Mouse (Mus musculus): Measurements from ENCODE around the gene Fkbp8. TPM values are rescaled to one million over a fixed set of nuclear protein-coding genes. Genes with fewer than 3 reads are reported as not detected.

The Fkbp8 gene
- 3.0 TPM for polyA plus RNA-seq (2014; fragmentation: Illumina TruSeq; extraction: RNeasy Lipid Tissue Mini Kit (QIAGEN cat#74804); ENCODE audit: low read depth, low replicate concordance)

DNA sequence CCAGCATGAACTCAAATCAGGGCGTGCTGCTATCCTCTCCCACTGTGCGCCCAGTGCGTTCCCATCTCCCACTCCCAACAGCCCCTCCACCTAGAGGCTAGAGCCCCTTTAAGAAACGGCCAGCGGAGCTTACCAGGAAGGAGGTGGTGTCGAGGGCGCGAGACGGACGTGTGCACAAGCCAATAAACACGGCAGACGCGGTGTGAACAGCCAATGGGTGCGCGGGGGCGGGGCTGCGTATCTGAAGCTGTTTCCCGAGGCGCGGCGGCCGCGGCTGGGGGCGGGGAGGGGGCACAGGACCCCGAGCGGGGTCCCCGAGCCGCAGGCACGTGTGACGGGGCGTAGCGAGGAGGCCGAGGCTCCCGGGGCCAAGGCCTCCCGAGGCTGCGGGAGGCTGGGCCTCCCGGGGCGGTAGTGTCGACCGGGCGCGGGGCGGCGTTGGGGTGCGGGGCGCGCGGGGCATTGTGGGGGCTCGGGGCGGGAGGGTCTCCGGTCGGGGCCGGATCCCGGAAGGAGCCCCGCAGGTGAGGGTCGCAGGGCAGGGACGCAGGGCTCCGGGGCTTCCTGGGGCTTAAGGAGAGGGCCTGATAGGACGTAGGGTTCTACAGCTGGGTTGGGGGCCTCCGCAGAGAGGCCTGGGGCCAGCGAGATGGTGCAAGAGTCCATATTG, at the start of gene Fkbp8, which contains the start of gene Kxd1:
Gene Fkbp8, plus strand, starts transcription at position 213 of the 670 bp plus-strand sequence.
Gene Kxd1, minus strand, starts transcription at position 445 of the 670 bp plus-strand sequence.

DNA sequence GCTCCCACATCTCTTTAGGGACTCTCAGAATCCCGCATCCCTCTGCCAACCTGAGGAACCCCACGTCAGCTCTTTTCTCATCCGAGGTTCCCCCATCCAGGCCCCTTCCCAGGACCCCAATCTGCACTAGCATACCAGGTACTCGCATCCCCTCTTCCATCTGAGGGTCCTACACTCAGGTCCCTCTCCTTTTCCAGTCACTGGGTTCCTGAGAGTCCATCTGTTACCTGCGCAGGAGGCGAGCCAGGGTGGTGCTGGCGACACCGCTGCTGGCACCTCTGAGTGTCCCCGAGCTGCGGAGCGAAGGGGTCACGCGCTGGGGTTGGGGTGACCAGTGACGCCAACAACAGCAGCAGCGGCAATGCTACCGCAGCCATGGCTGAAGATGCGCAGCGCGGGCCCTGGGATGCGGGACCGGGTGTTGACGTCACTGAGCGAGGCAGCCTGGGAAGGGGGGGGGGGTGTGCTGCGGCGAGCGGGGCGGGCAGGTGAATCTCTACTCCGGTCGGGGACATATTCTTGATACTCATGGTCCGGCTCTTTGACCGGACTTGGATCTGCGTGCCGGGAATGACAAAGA, 40.5 kb upstream of the Fkbp8 start, which contains the start of gene Tmem59l:
Gene Tmem59l, minus strand, starts transcription at position 418 of the 580 bp plus-strand sequence.

DNA sequence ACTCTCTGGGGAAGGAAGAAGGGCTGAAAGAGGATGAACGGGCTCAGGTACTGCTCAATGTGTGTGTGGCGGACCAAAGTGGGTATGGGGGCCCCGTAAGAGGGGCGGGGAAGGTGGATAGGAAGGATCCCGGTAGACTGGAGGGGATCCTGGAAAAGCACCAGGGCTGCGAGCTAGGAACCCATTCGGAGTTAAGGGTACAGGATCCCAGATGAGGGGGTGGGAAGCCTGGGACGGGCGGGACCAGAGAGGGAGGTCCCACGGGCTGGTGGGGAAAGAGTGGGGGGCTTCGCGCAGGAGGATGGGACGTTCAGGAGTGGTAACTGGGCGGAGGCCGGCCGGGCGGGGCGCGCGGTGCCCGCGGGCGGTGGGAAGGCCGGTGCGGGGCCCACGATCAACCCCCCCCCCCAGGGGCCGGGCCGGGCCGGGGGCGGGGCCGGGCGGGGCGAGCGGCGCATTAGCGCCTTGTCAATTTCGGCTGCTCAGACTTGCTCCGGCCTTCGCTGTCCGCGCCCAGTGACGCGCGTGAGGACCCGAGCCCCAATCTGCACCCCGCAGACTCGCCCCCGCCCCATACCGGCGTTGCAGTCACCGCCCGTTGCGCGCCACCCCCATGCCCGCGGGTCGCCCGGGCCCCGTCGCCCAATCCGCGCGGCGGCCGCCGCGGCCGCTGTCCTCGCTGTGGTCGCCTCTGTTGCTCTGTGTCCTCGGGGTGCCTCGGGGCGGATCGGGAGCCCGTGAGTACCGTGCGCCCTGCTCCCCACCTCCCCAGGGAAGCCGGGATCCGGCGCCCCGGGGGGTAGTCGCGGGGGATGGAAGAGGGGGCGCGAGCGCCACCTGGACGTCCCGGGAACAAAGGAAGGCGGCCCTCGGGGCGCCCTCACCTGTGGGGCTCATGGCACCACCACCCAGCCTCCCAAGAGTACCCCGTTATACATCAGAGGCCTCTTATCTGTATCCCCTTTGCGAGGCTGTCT, 34.6 kb upstream of the Fkbp8 start, which contains the start of gene Crlf1:
Gene Crlf1, plus strand, starts transcription at position 495 of the 977 bp plus-strand sequence.

DNA sequence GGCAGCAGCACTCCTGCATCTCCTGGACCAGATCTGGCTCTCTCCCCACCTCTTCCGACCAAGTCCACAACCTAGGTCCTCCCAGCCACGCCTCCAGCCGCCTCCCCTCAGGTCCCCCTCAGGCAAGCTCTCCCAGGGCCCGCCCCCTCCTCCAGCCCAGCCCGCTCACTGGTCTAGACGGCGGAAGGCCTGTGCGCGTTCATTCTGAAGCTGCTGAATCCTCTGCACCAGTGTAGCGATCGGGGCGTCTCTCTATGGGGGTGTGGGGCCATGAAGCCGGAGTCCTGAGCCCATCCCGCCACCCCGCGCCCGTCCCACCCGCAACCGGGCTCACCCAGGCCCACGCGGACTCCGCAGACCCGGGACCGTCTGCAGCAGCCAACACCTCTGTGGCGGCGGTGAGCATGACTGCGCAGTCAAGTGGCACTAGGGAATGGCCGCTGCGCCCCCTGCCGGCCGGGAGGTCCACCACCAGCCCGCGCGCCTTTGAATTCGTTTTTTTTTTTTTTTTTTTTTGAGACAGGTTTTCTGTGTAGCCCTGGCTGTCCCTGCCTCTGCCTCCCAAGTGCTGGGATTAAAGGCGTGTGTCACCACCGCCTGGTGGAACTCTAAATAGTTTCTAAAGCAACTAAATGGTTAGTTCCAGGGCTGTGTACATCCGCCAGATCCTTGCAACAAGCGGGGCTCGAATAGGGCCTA, 21.0 kb upstream of the Fkbp8 start, which contains the start of gene Rex1bd:
Gene Rex1bd, minus strand, starts transcription at position 425 of the 699 bp plus-strand sequence.

DNA sequence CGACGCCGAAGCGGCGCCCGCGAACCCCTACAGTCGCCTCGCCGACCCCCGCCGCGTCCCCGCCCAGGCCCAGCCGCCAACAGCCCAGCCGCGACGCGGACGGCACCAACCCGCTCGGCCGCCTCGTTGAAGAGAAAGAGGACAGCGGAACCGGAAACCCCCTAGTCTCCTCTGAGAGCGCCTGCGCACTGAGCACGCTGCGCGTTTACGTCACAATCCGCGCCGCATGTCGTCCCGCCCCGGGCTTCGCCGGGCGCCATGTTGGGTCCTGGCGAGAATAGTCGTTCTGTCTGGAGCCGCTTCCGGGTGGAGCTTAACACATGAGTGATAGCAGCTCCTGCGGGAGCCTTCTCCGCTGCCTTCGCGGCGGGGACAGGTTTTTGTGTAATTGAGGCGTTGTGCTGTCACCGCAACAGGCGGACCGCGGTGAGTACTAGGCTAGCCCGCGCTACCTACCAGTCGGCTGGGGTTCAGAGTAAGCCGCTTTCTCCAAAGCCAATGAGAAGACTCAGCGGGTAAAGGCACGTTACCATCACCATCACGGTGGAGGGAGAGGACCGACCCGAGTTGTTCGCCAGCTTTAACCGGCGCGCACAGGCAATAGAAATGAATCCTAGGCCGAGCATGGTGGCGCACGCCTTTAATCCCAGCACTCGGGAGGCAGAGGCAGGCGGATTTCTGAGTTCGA, 17.2 kb upstream of the Fkbp8 start, which contains the start of gene Uba52:
Gene Uba52, minus strand, starts transcription at position 574 of the 688 bp plus-strand sequence.

DNA sequence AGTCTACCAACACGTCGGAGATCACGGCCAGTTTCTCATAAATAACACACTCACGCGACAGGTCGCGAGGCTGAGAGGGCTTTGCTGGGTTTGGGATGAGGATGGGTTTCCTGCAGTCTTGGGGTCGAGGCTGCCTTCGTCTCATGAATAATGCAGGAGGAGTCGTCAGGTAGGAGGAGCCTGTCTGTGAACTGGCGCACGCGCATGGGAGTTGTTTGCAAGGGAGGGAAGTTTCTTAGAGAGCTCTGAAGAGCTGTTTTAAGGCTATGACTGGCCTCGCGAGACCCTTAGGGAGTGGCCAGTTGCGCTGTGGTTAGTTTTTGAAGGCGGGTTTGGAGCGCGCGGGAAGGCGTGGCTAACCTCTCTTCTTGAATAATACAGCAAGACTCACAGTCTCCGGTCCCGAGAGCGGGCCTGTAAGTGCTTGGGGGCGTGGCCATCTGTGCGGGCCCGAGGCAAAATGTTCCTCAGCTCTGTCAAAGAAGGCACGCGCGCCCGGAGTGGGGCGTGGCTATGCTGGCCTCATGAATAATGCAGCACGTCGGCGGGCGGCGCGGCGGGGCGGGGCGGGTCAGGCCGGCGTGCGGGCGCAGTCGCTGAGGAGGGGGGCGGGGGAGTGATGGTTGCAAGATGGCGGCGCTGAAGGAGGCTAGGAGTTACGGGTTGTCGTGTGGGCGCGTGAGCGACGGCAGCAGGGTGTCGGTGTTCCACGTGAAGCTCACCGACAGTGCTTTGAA, 11.7 kb downstream of the Fkbp8 start, which contains the start of gene Ell:
Gene Ell, plus strand, starts transcription at position 381 of the 737 bp plus-strand sequence.

Other genes starting within 250 kb of the Fkbp8 start
- 0.17 TPM for gene Homer3, start 244.9 kb upstream of the Fkbp8 start, polyA plus RNA-seq (2014; fragmentation: Illumina TruSeq; extraction: RNeasy Lipid Tissue Mini Kit (QIAGEN cat#74804); ENCODE audit: low read depth, low replicate concordance)
- gene Ddx49, start 225.2 kb upstream of the Fkbp8 start, polyA plus RNA-seq (2014; fragmentation: Illumina TruSeq; extraction: RNeasy Lipid Tissue Mini Kit (QIAGEN cat#74804); ENCODE audit: low read depth, low replicate concordance) = 10.8 TPM
- 1.9 TPM for gene Cope, start 225.2 kb upstream of the Fkbp8 start, polyA plus RNA-seq (2014; fragmentation: Illumina TruSeq; extraction: RNeasy Lipid Tissue Mini Kit (QIAGEN cat#74804); ENCODE audit: low read depth, low replicate concordance)
- not detected for gene Cers1, start 211.9 kb upstream of the Fkbp8 start, polyA plus RNA-seq (2014; fragmentation: Illumina TruSeq; extraction: RNeasy Lipid Tissue Mini Kit (QIAGEN cat#74804); ENCODE audit: low read depth, low replicate concordance)
- not detected for gene Gdf1, start 197.9 kb upstream of the Fkbp8 start, polyA plus RNA-seq (2014; fragmentation: Illumina TruSeq; extraction: RNeasy Lipid Tissue Mini Kit (QIAGEN cat#74804); ENCODE audit: low read depth, low replicate concordance)
- 3.9 TPM for gene Upf1, start 174.4 kb upstream of the Fkbp8 start, polyA plus RNA-seq (2014; fragmentation: Illumina TruSeq; extraction: RNeasy Lipid Tissue Mini Kit (QIAGEN cat#74804); ENCODE audit: low read depth, low replicate concordance)
- gene Comp, start 154.2 kb upstream of the Fkbp8 start, polyA plus RNA-seq (2014; fragmentation: Illumina TruSeq; extraction: RNeasy Lipid Tissue Mini Kit (QIAGEN cat#74804); ENCODE audit: low read depth, low replicate concordance) = 3.0 TPM
- 1.0 TPM for gene Crtc1, start 88.1 kb upstream of the Fkbp8 start, polyA plus RNA-seq (2014; fragmentation: Illumina TruSeq; extraction: RNeasy Lipid Tissue Mini Kit (QIAGEN cat#74804); ENCODE audit: low read depth, low replicate concordance)
- gene Klhl26, start 50.8 kb upstream of the Fkbp8 start, polyA plus RNA-seq (2014; fragmentation: Illumina TruSeq; extraction: RNeasy Lipid Tissue Mini Kit (QIAGEN cat#74804); ENCODE audit: low read depth, low replicate concordance) = 0.74 TPM
- 1.8 TPM for gene Tmem59l, start 40.4 kb upstream of the Fkbp8 start, polyA plus RNA-seq (2014; fragmentation: Illumina TruSeq; extraction: RNeasy Lipid Tissue Mini Kit (QIAGEN cat#74804); ENCODE audit: low read depth, low replicate concordance)
- gene Crlf1, start 34.6 kb upstream of the Fkbp8 start, polyA plus RNA-seq (2014; fragmentation: Illumina TruSeq; extraction: RNeasy Lipid Tissue Mini Kit (QIAGEN cat#74804); ENCODE audit: low read depth, low replicate concordance) = 0.74 TPM
- not detected for gene Rex1bd, start 21.0 kb upstream of the Fkbp8 start, polyA plus RNA-seq (2014; fragmentation: Illumina TruSeq; extraction: RNeasy Lipid Tissue Mini Kit (QIAGEN cat#74804); ENCODE audit: low read depth, low replicate concordance)
- gene Uba52, start 16.9 kb upstream of the Fkbp8 start, polyA plus RNA-seq (2014; fragmentation: Illumina TruSeq; extraction: RNeasy Lipid Tissue Mini Kit (QIAGEN cat#74804); ENCODE audit: low read depth, low replicate concordance) = 3.6 TPM
- gene Kxd1, start 232 bp downstream of the Fkbp8 start, polyA plus RNA-seq (2014; fragmentation: Illumina TruSeq; extraction: RNeasy Lipid Tissue Mini Kit (QIAGEN cat#74804); ENCODE audit: low read depth, low replicate concordance) = 6.7 TPM
- 1.3 TPM for gene Ell, start 11.7 kb downstream of the Fkbp8 start, polyA plus RNA-seq (2014; fragmentation: Illumina TruSeq; extraction: RNeasy Lipid Tissue Mini Kit (QIAGEN cat#74804); ENCODE audit: low read depth, low replicate concordance)
- 0.83 TPM for gene Isyna1, start 66.6 kb downstream of the Fkbp8 start, polyA plus RNA-seq (2014; fragmentation: Illumina TruSeq; extraction: RNeasy Lipid Tissue Mini Kit (QIAGEN cat#74804); ENCODE audit: low read depth, low replicate concordance)
- gene Ssbp4, start 81.1 kb downstream of the Fkbp8 start, polyA plus RNA-seq (2014; fragmentation: Illumina TruSeq; extraction: RNeasy Lipid Tissue Mini Kit (QIAGEN cat#74804); ENCODE audit: low read depth, low replicate concordance) = not detected
- gene Lrrc25, start 88.4 kb downstream of the Fkbp8 start, polyA plus RNA-seq (2014; fragmentation: Illumina TruSeq; extraction: RNeasy Lipid Tissue Mini Kit (QIAGEN cat#74804); ENCODE audit: low read depth, low replicate concordance) = not detected
- gene Gdf15, start 104.7 kb downstream of the Fkbp8 start, polyA plus RNA-seq (2014; fragmentation: Illumina TruSeq; extraction: RNeasy Lipid Tissue Mini Kit (QIAGEN cat#74804); ENCODE audit: low read depth, low replicate concordance) = not detected
- 1.2 TPM for gene Pgpep1, start 132.7 kb downstream of the Fkbp8 start, polyA plus RNA-seq (2014; fragmentation: Illumina TruSeq; extraction: RNeasy Lipid Tissue Mini Kit (QIAGEN cat#74804); ENCODE audit: low read depth, low replicate concordance)
- 1.1 TPM for gene Lsm4, start 145.5 kb downstream of the Fkbp8 start, polyA plus RNA-seq (2014; fragmentation: Illumina TruSeq; extraction: RNeasy Lipid Tissue Mini Kit (QIAGEN cat#74804); ENCODE audit: low read depth, low replicate concordance)
- gene Jund, start 171.2 kb downstream of the Fkbp8 start, polyA plus RNA-seq (2014; fragmentation: Illumina TruSeq; extraction: RNeasy Lipid Tissue Mini Kit (QIAGEN cat#74804); ENCODE audit: low read depth, low replicate concordance) = 5.1 TPM
- gene Iqcn, start 175.7 kb downstream of the Fkbp8 start, polyA plus RNA-seq (2014; fragmentation: Illumina TruSeq; extraction: RNeasy Lipid Tissue Mini Kit (QIAGEN cat#74804); ENCODE audit: low read depth, low replicate concordance) = 11.0 TPM
- not detected for gene Gm3336, start 190.8 kb downstream of the Fkbp8 start, polyA plus RNA-seq (2014; fragmentation: Illumina TruSeq; extraction: RNeasy Lipid Tissue Mini Kit (QIAGEN cat#74804); ENCODE audit: low read depth, low replicate concordance)
- gene Pde4c, start 196.0 kb downstream of the Fkbp8 start, polyA plus RNA-seq (2014; fragmentation: Illumina TruSeq; extraction: RNeasy Lipid Tissue Mini Kit (QIAGEN cat#74804); ENCODE audit: low read depth, low replicate concordance) = not detected
- 0.85 TPM for gene Rab3a, start 227.0 kb downstream of the Fkbp8 start, polyA plus RNA-seq (2014; fragmentation: Illumina TruSeq; extraction: RNeasy Lipid Tissue Mini Kit (QIAGEN cat#74804); ENCODE audit: low read depth, low replicate concordance)
- 0.29 TPM for gene Mpv17l2, start 233.2 kb downstream of the Fkbp8 start, polyA plus RNA-seq (2014; fragmentation: Illumina TruSeq; extraction: RNeasy Lipid Tissue Mini Kit (QIAGEN cat#74804); ENCODE audit: low read depth, low replicate concordance)
- gene Pik3r2, start 249.0 kb downstream of the Fkbp8 start, polyA plus RNA-seq (2014; fragmentation: Illumina TruSeq; extraction: RNeasy Lipid Tissue Mini Kit (QIAGEN cat#74804); ENCODE audit: low read depth, low replicate concordance) = 0.84 TPM

Measured in testis, adult 10 weeks (tissue).